Mouse (Mus musculus) midbrain, embryonic 11.5 days (tissue): Measurements from ENCODE around the gene Larp1. TPM values are rescaled to one million over a fixed set of nuclear protein-coding genes. Genes with fewer than 3 reads are reported as not detected.
A peak's percentile ranks its signal among the peaks of the same experiment; 100 is the strongest.

Experiments used
- ATAC-seq: fragments of 200-750 bp; cut with Nextera tagmentation; 2 replicates; pipeline ENCODE4 v1.8.0; 2017; ENCODE audit warnings: moderate TSS enrichment, moderate library complexity; ENCODE audit not compliant: low FRiP score
- DNase-seq: peaks from one replicate; pipeline ENCODE4 v3.0.0; 2015; ENCODE audit warnings: low spot score; ENCODE audit errors: missing footprints
- H3K27ac ChIP-seq: fragments of 300-500 bp; sonication (generic); 2 replicates; pipeline ENCODE4 v1.5.1; 2014; ENCODE audit warnings: low read depth, low read length
- H3K27me3 ChIP-seq: fragments of 300-500 bp; sonication (generic); 2 replicates; pipeline ENCODE4 v1.6.1; 2014; ENCODE audit warnings: mild to moderate bottlenecking, low read length, moderate library complexity, mixed read lengths; ENCODE audit not compliant: control insufficient read depth, insufficient read depth
- H3K36me3 ChIP-seq: fragments of 300-500 bp; sonication (generic); 2 replicates; pipeline ENCODE4 v1.6.1; 2014; ENCODE audit warnings: mild to moderate bottlenecking, low read length, moderate library complexity, mixed read lengths; ENCODE audit not compliant: control insufficient read depth, insufficient read depth
- H3K4me1 ChIP-seq: fragments of 300-500 bp; sonication (generic); 2 replicates; pipeline ENCODE4 v1.6.1; 2014; ENCODE audit warnings: low read length; ENCODE audit not compliant: control insufficient read depth, insufficient read depth
- H3K4me2 ChIP-seq: fragments of 300-500 bp; sonication (generic); 2 replicates; pipeline ENCODE4 v1.6.1; 2014; ENCODE audit warnings: mild to moderate bottlenecking, moderate library complexity
- H3K4me3 ChIP-seq: fragments of 300-500 bp; sonication (generic); 2 replicates; pipeline ENCODE4 v1.5.1; 2014; ENCODE audit warnings: low read depth, low read length
- H3K9ac ChIP-seq: fragments of 300-500 bp; sonication (generic); 2 replicates; pipeline ENCODE4 v1.6.1; 2014; ENCODE audit warnings: low read length
- H3K9me3 ChIP-seq: fragments of 300-500 bp; sonication (generic); 2 replicates; pipeline ENCODE4 v1.6.1; 2016; ENCODE audit warnings: low read length; ENCODE audit not compliant: control insufficient read depth
- WGBS: fragments of 180-500 bp; shearing (Covaris S2); extraction: QIAGEN DNeasy Blood & Tissue Kit; methylation state at CpG from one replicate; pipeline ENCODE4 v1.1.7; 2014; 5-methylcytosine and 5-hydroxymethylcytosine counted together
- polyA plus RNA-seq: library from polyadenylated mRNA; unstranded; fragments of >200 nt; fragmentation: Nextera tagmentation; extraction: Ambion mirVana; gene quantifications from 2 replicates; pipeline ENCODE4 v1.2.1, GENCODE M21; 2014

Gene Larp1
- polyA plus RNA-seq, 1 experiment from 2014 or later: 14.0 TPM

GRCm38 (mm10) chr11:58102581-58103343 is 93.9 kb downstream of the Larp1 start:
- ATAC-seq (no peak), DNase-seq (peak; percentile 81)
- H3K27ac ChIP-seq: no peak overlapping the region
- 89% methylated on average over 9 of the region's 9 CpGs for WGBS
- H3K9me3 ChIP-seq: no peaks in the 10 kb centered on the region
- H3K4me3 ChIP-seq: no peak overlapping the region
- no peak overlapping the region for H3K9ac ChIP-seq
- H3K4me1 ChIP-seq: peaks cover 8% of the 10 kb centered on the region
- H3K36me3 ChIP-seq: no peaks in the 10 kb centered on the region
- H3K4me2 ChIP-seq: no peak overlapping the region
- H3K27me3 ChIP-seq: no peaks in the 10 kb centered on the region; the same call in 1 of the 2 replicates

- peak overlapping the region; percentile 77 for H3K4me3 ChIP-seq
- no peaks in the 10 kb centered on the region; the same call in 1 of the 2 replicates for H3K27me3 ChIP-seq
- peak overlapping the region; percentile 47 for H3K4me2 ChIP-seq
- 59% methylated on average over 13 of the region's 13 CpGs for WGBS
- ATAC-seq (peak; percentile 60; the same call in 1 of the 2 replicates), DNase-seq (no peak)
- peak overlapping the region; percentile 87 for H3K9ac ChIP-seq
- no peak overlapping the region for H3K27ac ChIP-seq
- peaks cover 7% of the 10 kb centered on the region for H3K4me1 ChIP-seq
- H3K36me3 ChIP-seq: no peaks in the 10 kb centered on the region
- H3K9me3 ChIP-seq: no peaks in the 10 kb centered on the region
Observed at GRCm38 (mm10) chr11:58103344-58103653, 94.4 kb downstream of the Larp1 start.

DNA sequence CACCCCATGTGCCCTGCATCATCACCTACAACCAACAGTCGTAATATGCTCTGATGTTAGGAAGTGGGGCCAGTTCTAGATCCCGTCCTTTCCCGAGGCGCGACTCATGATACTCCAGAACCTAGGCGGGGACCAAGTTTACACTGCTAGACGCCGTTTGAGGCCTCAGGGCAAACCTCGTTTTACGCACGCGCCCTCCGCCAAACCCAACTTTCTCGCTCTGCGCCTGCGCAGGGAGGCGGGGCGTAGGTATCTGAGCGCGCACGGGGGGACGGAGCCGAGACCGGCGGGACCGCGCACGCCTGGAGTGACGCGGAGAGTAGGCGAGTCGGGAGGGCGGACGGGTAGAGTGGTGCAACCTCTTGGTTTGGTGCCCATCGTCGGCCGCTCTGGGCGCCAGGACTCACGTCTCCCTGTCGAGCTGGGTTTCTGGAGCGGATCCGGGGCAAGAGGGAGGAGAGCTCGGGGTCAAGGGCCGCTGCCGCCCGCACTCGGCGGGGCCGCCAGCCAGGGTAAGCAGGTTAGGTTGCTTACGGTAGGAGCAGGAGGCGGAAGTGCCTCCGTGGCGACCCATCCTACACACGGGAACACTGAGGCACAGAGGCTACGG is 94.9 kb downstream of the Larp1 start, which contains the start of gene Cnot8:
Gene Cnot8 (plus strand): TSS at position 457 of the 610 bp plus-strand sequence.
- under 1% methylated on average over 50 of the region's 55 CpGs for WGBS

GRCm38 (mm10) chr11:58104351-58104791 is 95.5 kb downstream of the Larp1 start:
- Histone ChIP-seq H3K27ac (peak overlapping the region; percentile 55), H3K27me3 (no peaks in the 10 kb centered on the region), H3K9ac (peak overlapping the region; percentile 87), H3K9me3 (no peaks in the 10 kb centered on the region), H3K36me3 (no peaks in the 10 kb centered on the region), H3K4me3 (peak overlapping the region; percentile 77), H3K4me2 (peak overlapping the region; percentile 71), H3K4me1 (peaks cover 7% of the 10 kb centered on the region)
- under 1% methylated on average over 24 of the region's 24 CpGs for WGBS
- DNase-seq: peak; percentile 94
- peak; percentile 5 for ATAC-seq

More for the DNA sequence above, 94.9 kb downstream of the Larp1 start, which contains the start of gene Cnot8:
- H3K27me3 ChIP-seq: no peaks in the 10 kb centered on the region
- peak; percentile 96 for ATAC-seq
- DNase-seq: peak; percentile 100
- no peaks in the 10 kb centered on the region for H3K9me3 ChIP-seq
- peak within 1 kb of the TSS; percentile 77 for H3K4me3 ChIP-seq
- H3K36me3 ChIP-seq: no peaks in the 10 kb centered on the region
- H3K4me2 ChIP-seq: peak within 1 kb of the TSS; percentile 71
- H3K9ac ChIP-seq: peak within 1 kb of the TSS; percentile 87
- peaks cover 7% of the 10 kb centered on the region for H3K4me1 ChIP-seq
- peak within 1 kb of the TSS; percentile 55 for H3K27ac ChIP-seq

GRCm38 (mm10) chr11:58107009-58107408 is 98.1 kb downstream of the Larp1 start:
- Histone ChIP-seq H3K27me3 (no peaks in the 10 kb centered on the region), H3K4me1 (peaks cover 7% of the 10 kb centered on the region), H3K36me3 (peaks cover 15% of the 10 kb centered on the region), H3K4me2 (no peak overlapping the region), H3K4me3 (no peak overlapping the region), H3K9me3 (no peaks in the 10 kb centered on the region), H3K27ac (no peak overlapping the region), H3K9ac (no peak overlapping the region)
- DNase-seq (no peak), ATAC-seq (no peak)
- 55% methylated on average over 3 of the region's 3 CpGs for WGBS

- WGBS: 90% methylated on average over 4 of the region's 4 CpGs
Observed at GRCm38 (mm10) chr11:58107664-58108337, 98.9 kb downstream of the Larp1 start.

More at GRCm38 (mm10) chr11:58107664-58108337, 98.9 kb downstream of the Larp1 start:
- no peaks in the 10 kb centered on the region for H3K9me3 ChIP-seq
- ATAC-seq (no peak), DNase-seq (no peak)
- H3K4me1 ChIP-seq: peaks cover 7% of the 10 kb centered on the region
- H3K9ac ChIP-seq: no peak overlapping the region
- no peak overlapping the region for H3K4me3 ChIP-seq
- H3K27me3 ChIP-seq: no peaks in the 10 kb centered on the region
- peaks cover 15% of the 10 kb centered on the region for H3K36me3 ChIP-seq
- H3K4me2 ChIP-seq: no peak overlapping the region
- no peak overlapping the region for H3K27ac ChIP-seq

Other genes starting within 250 kb of the Larp1 start
- 14.5 and 14.7 TPM in 2 replicates for gene Sap30l, start 207.4 kb upstream of the Larp1 start, polyA plus RNA-seq
- gene Hand1, start 176.2 kb upstream of the Larp1 start, polyA plus RNA-seq: not detected in 2 replicates
- gene Gm12248, start 84.1 kb downstream of the Larp1 start, polyA plus RNA-seq: not detected in 2 replicates
- 110 and 113 TPM in 2 replicates for gene Cnot8, start 95.1 kb downstream of the Larp1 start, polyA plus RNA-seq
- 20.3 and 22.6 TPM in 2 replicates for gene Gemin5, start 159.5 kb downstream of the Larp1 start, polyA plus RNA-seq
- gene Mrpl22, start 162.6 kb downstream of the Larp1 start, polyA plus RNA-seq: 124 and 130 TPM in 2 replicates
- 2.0 and 2.2 TPM in 2 replicates for gene Igtp, start 190.5 kb downstream of the Larp1 start, polyA plus RNA-seq
- 0.51 and 0.81 TPM in 2 replicates for gene Irgm2, start 190.6 kb downstream of the Larp1 start, polyA plus RNA-seq